Mouse (Mus musculus) CH12.LX (cell line): ENCODE results near the gene Dscam. TPM values are rescaled to one million over a fixed set of nuclear protein-coding genes. Genes with fewer than 3 reads are reported as not detected.

Source experiments
- DNase-seq: peaks from one replicate; pipeline ENCODE4 v3.0.0-alpha.2; 2013; ENCODE audit errors: extremely low read depth
- H3K27ac ChIP-seq: 2 replicates; pipeline ENCODE4 v1.5.1; 2012; ENCODE audit warnings: low read depth, mild to moderate bottlenecking, control low read depth, moderate library complexity; ENCODE audit not compliant: insufficient read depth
- H3K27me3 ChIP-seq: replicated peaks from 2 replicates; pipeline ENCODE3; 2012; ENCODE audit warnings: inconsistent platforms
- H3K36me3 ChIP-seq, 2 experiments: replicated peaks in 1 of 2; 2 replicates each; pipeline versions ENCODE3 to v1.6.1; 2012; ENCODE audit warnings: inconsistent platforms in 1 of 2, low read length in 1 of 2, mild to moderate bottlenecking in 1 of 2, mixed read lengths in 1 of 2, moderate library complexity in 1 of 2; ENCODE audit not compliant: control insufficient read depth in 1 of 2, insufficient read depth in 1 of 2
- H3K4me1 ChIP-seq, 2 experiments: 2 replicates each; pipeline ENCODE4 v1.6.1; 2012; ENCODE audit warnings: inconsistent platforms in 1 of 2, moderate library complexity in 1 of 2; ENCODE audit not compliant: insufficient read depth in 2 of 2, control insufficient read depth in 1 of 2
- H3K4me2 ChIP-seq: 2 replicates; pipeline ENCODE4 v1.6.1; 2012; ENCODE audit warnings: low read depth, mild to moderate bottlenecking, control low read depth; ENCODE audit not compliant: poor library complexity, insufficient read depth, severe bottlenecking
- H3K4me3 ChIP-seq, 3 experiments: fragments of 150-350 bp in 1 of 3; sonication (generic) in 1 of 3; replicated peaks in 1 of 3; 2 replicates each; pipeline versions ENCODE3 to v1.5.1; 2011 to 2012; ENCODE audit warnings: low read depth in 2 of 3, low read length in 2 of 3, mild to moderate bottlenecking in 2 of 3, moderate library complexity in 2 of 3, control low read depth in 1 of 3, improper control_type of control experiment in 1 of 3, inconsistent platforms in 1 of 3, mixed read lengths in 1 of 3; ENCODE audit not compliant: poor library complexity in 1 of 3
- H3K79me2 ChIP-seq: replicated peaks from 2 replicates; pipeline ENCODE4 v1.6.1; 2012; ENCODE audit warnings: mild to moderate bottlenecking, moderate library complexity; ENCODE audit not compliant: control insufficient read depth, poor library complexity, insufficient read depth, severe bottlenecking; ENCODE audit errors: extremely low read depth
- H3K9ac ChIP-seq: 2 replicates; pipeline ENCODE4 v1.6.1; 2012; ENCODE audit warnings: low read depth, mild to moderate bottlenecking, control low read depth, moderate library complexity; ENCODE audit not compliant: insufficient read depth
- H3K9me3 ChIP-seq: replicated peaks from 2 replicates; pipeline ENCODE3; 2012; ENCODE audit warnings: low read length, inconsistent platforms, mixed read lengths
- BHLHE40 ChIP-seq: IDR thresholded peaks from 2 replicates; pipeline ENCODE4 v1.6.1; 2011; ENCODE audit warnings: mild to moderate bottlenecking, low read depth, low read length, improper control_type of control experiment
- CHD1 ChIP-seq: IDR thresholded peaks from 2 replicates; pipeline ENCODE4 v1.6.1; 2012; ENCODE audit warnings: low read depth, low read length, improper control_type of control experiment, inconsistent platforms
- CHD2 ChIP-seq: IDR thresholded peaks from 2 replicates; pipeline ENCODE4 v1.6.1; 2011; ENCODE audit warnings: low read length, improper control_type of control experiment
- EP300 ChIP-seq: IDR thresholded peaks from 2 replicates; pipeline ENCODE4 v1.6.1; 2011; ENCODE audit warnings: low read length, improper control_type of control experiment
- JUN ChIP-seq: IDR thresholded peaks from 2 replicates; pipeline ENCODE4 v1.6.1; 2011; ENCODE audit warnings: low read depth, mild to moderate bottlenecking, low read length, improper control_type of control experiment, moderate library complexity; ENCODE audit not compliant: insufficient read depth
- JUND ChIP-seq: conservative IDR thresholded peaks from 2 replicates; pipeline ENCODE4 v1.6.1; 2011; ENCODE audit warnings: low read depth, low read length, improper control_type of control experiment
- MAFK ChIP-seq: IDR thresholded peaks from 2 replicates; pipeline ENCODE4 v1.6.1; 2011; ENCODE audit warnings: low read length, improper control_type of control experiment; ENCODE audit not compliant: insufficient replicate concordance
- MAX ChIP-seq: IDR thresholded peaks from 2 replicates; pipeline ENCODE4 v1.6.1; 2011; ENCODE audit warnings: low read length, improper control_type of control experiment
- MXI1 ChIP-seq: IDR thresholded peaks from 2 replicates; pipeline ENCODE4 v1.6.1; 2011; ENCODE audit warnings: mild to moderate bottlenecking, low read depth, low read length, improper control_type of control experiment
- PAX5 ChIP-seq: IDR thresholded peaks from 2 replicates; pipeline ENCODE4 v1.6.1; 2012; ENCODE audit warnings: low read length, inconsistent platforms, mixed read lengths
- POLR2A ChIP-seq: IDR thresholded peaks from 2 replicates; pipeline ENCODE4 v1.6.1; 2011; ENCODE audit warnings: low read depth, mild to moderate bottlenecking, improper control_type of control experiment, low read length
- POLR2AphosphoS2 ChIP-seq: IDR thresholded peaks from 2 replicates; pipeline ENCODE4 v1.6.1; 2011; ENCODE audit warnings: low read depth, low read length, improper control_type of control experiment
- RAD21 ChIP-seq: IDR thresholded peaks from 2 replicates; pipeline ENCODE4 v1.6.1; 2011; ENCODE audit warnings: low read depth, mild to moderate bottlenecking, low read length, improper control_type of control experiment, moderate library complexity
- RCOR1 ChIP-seq: conservative IDR thresholded peaks from 2 replicates; pipeline ENCODE4 v1.6.1; 2012; ENCODE audit warnings: low read depth, mild to moderate bottlenecking, inconsistent platforms, low read length, improper control_type of control experiment
- SIN3A ChIP-seq: IDR thresholded peaks from 2 replicates; pipeline ENCODE4 v1.6.1; 2012; ENCODE audit warnings: low read length, improper control_type of control experiment, inconsistent platforms
- ZC3H11A ChIP-seq: IDR thresholded peaks from 2 replicates; pipeline ENCODE4 v1.6.1; 2012; ENCODE audit warnings: low read depth, mild to moderate bottlenecking, inconsistent platforms, low read length, improper control_type of control experiment
- ZMIZ1 ChIP-seq: IDR thresholded peaks from 2 replicates; pipeline ENCODE4 v1.6.1; 2012; ENCODE audit warnings: low read depth, mild to moderate bottlenecking, inconsistent platforms, low read length, improper control_type of control experiment
- ZNF384 ChIP-seq: IDR thresholded peaks from 2 replicates; pipeline ENCODE4 v1.6.1; 2012; ENCODE audit warnings: low read depth, low read length, improper control_type of control experiment, inconsistent platforms
- dilution Hi-C: fragments of 300-500 bp; cut with MboI; formaldehyde crosslinking; loops from 2 replicates; pipeline ENCODE4 v1.14.3; 2020; ENCODE audit warnings: low sequenced_read_pairs; ENCODE audit not compliant: extremely low pct_unique_long_range_greater_than_20kb, extremely low pct_ligation_motif_present
- in situ Hi-C: fragments of 300-500 bp; cut with MboI; formaldehyde crosslinking; loops from 3 replicates; pipeline ENCODE4 v1.14.3; 2019; ENCODE audit warnings: low sequenced_read_pairs, low pct_ligation_motif_present, low pct_unique_long_range_greater_than_20kb, mixed read lengths
- polyA plus RNA-seq: library from polyadenylated mRNA; unstranded; fragments of >175 nt; gene quantifications from 2 replicates; pipeline ENCODE4 v1.2.1, GENCODE M21; 2012; ENCODE audit warnings: low read depth; ENCODE audit not compliant: insufficient read length
- total RNA-seq, 2 experiments: library from RNA; depleted of rRNA; stranded (reverse); fragments of 300-350 nt in 1 of 2; fragments of >200 nt in 1 of 2; gene quantifications; 2 replicates each; pipeline ENCODE4 v1.2.3; 2012 to 2014

The Dscam gene
- total and polyA plus RNA-seq, 3 experiments, result under 0.01 to 0.39 (median 0.12) TPM

GRCm38 (mm10) chr16:96802636-96803035, 367.9 kb downstream of the Dscam start:
- Histone ChIP-seq H3K27ac (no peak overlapping the region), H3K4me1 (no peaks in the 10 kb centered on the region), H3K9me3 (no peaks in the 10 kb centered on the region), H3K79me2 (no peaks in the 10 kb centered on the region), H3K9ac (no peak overlapping the region), H3K4me2 (no peak overlapping the region), H3K36me3 (no peaks in the 10 kb centered on the region), H3K4me3 (no peak overlapping the region), H3K27me3 (no peaks in the 10 kb centered on the region)
- dilution Hi-C loops, result no loop called here
- no peak for DNase-seq
- TF ChIP-seq MAX (no peak), ZC3H11A (no peak), RAD21 (no peak), JUN (no peak), MAFK (no peak), ZMIZ1 (no peak), POLR2A (no peak), RCOR1 (no peak), CHD2 (no peak), POLR2AphosphoS2 (no peak), JUND (no peak), ZNF384 (no peak), PAX5 (no peak), SIN3A (no peak), MXI1 (no peak), CHD1 (no peak)
- in situ Hi-C loops, result no loop called here

- no peak for DNase-seq
- no peak overlapping the region for H3K4me3 ChIP-seq
- no peaks in the 10 kb centered on the region for H3K4me1 ChIP-seq
- no peak overlapping the region for H3K9ac ChIP-seq
- H3K27me3 ChIP-seq, result no peaks in the 10 kb centered on the region
- H3K79me2 ChIP-seq, result no peaks in the 10 kb centered on the region
- H3K36me3 ChIP-seq, result no peaks in the 10 kb centered on the region
- dilution Hi-C loops, result no loop called here
- in situ Hi-C loops, result no loop called here
- TF ChIP-seq BHLHE40, result no peak
- no peak for TF ChIP-seq EP300
- H3K4me2 ChIP-seq, result no peak overlapping the region
- H3K9me3 ChIP-seq, result no peaks in the 10 kb centered on the region
- no peak overlapping the region for H3K27ac ChIP-seq
Observed at GRCm38 (mm10) chr16:96801650-96802237, 368.8 kb downstream of the Dscam start.
